Mouse (Mus musculus) forebrain, embryonic 11.5 days (tissue): ENCODE measurements around the gene Parp6. TPM values are rescaled to one million over a fixed set of nuclear protein-coding genes. Genes with fewer than 3 reads are reported as not detected.

Experiments used
- ATAC-seq: fragments of 200-750 bp; cut with Nextera tagmentation; replicated peaks from 2 replicates; pipeline ENCODE4 v1.8.0; 2017; ENCODE audit warnings: moderate TSS enrichment; ENCODE audit not compliant: low FRiP score
- DNase-seq: peaks from one replicate; pipeline ENCODE4 v3.0.0-alpha.2; 2017; ENCODE audit warnings: low spot score
- H3K27ac ChIP-seq: fragments of 300-500 bp; sonication (generic); 2 replicates; pipeline ENCODE4 v1.5.1; 2014; ENCODE audit warnings: low read depth, low read length
- H3K27me3 ChIP-seq: fragments of 300-500 bp; sonication (generic); 2 replicates; pipeline ENCODE4 v1.6.1; 2014; ENCODE audit warnings: mild to moderate bottlenecking, low read length, mixed read lengths; ENCODE audit not compliant: control insufficient read depth, insufficient read depth
- H3K36me3 ChIP-seq: fragments of 300-500 bp; sonication (generic); 2 replicates; pipeline ENCODE4 v1.6.1; 2014; ENCODE audit warnings: mild to moderate bottlenecking, low read length, moderate library complexity, mixed read lengths; ENCODE audit not compliant: control insufficient read depth, insufficient read depth
- H3K4me1 ChIP-seq: fragments of 300-500 bp; sonication (generic); replicated peaks from 2 replicates; pipeline ENCODE4 v1.6.1; 2014; ENCODE audit warnings: low read length, mixed read lengths; ENCODE audit not compliant: control insufficient read depth, insufficient read depth
- H3K4me2 ChIP-seq: fragments of 300-500 bp; sonication (generic); 2 replicates; pipeline ENCODE4 v1.6.1; 2014; ENCODE audit warnings: low read depth, mild to moderate bottlenecking, low read length, moderate library complexity, mixed read lengths; ENCODE audit not compliant: severe bottlenecking
- H3K4me3 ChIP-seq: fragments of 300-500 bp; sonication (generic); 2 replicates; pipeline ENCODE4 v1.5.1; 2014; ENCODE audit warnings: low read depth, low read length
- H3K9ac ChIP-seq: fragments of 300-500 bp; sonication (generic); 2 replicates; pipeline ENCODE4 v1.6.1; 2014; ENCODE audit warnings: low read length
- H3K9me3 ChIP-seq: fragments of 300-500 bp; sonication (generic); 2 replicates; pipeline ENCODE4 v1.6.1; 2016; ENCODE audit warnings: low read length, mixed read lengths; ENCODE audit not compliant: control insufficient read depth
- WGBS: fragments of 180-500 bp; shearing (Covaris S2); extraction: QIAGEN DNeasy Blood & Tissue Kit; methylation state at CpG from one replicate; pipeline ENCODE4 v1.1.7; 2014; 5-methylcytosine and 5-hydroxymethylcytosine counted together
- polyA plus RNA-seq: library from polyadenylated mRNA; unstranded; fragments of >200 nt; fragmentation: Nextera tagmentation; extraction: Ambion mirVana; gene quantifications from 2 replicates; pipeline ENCODE4 v1.2.1, GENCODE M21; 2014

Gene Parp6
- polyA plus RNA-seq, 1 experiment from 2014 or later: 77.3 TPM

GRCm38 (mm10) chr9:59659036-59660026 lies 42.2 kb downstream of the Parp6 start:
- peak; percentile 94 for DNase-seq
- Histone ChIP-seq H3K4me1 (peaks cover 22% of the 10 kb centered on the region; the same call in 1 of the 2 replicates), H3K9me3 (no peaks in the 10 kb centered on the region), H3K9ac (peak overlapping the region; percentile 97), H3K36me3 (peaks cover 6% of the 10 kb centered on the region), H3K27me3 (no peaks in the 10 kb centered on the region), H3K4me3 (peak overlapping the region; percentile 84), H3K4me2 (peak overlapping the region; percentile 53), H3K27ac (peak overlapping the region; percentile 20; the same call in 1 of the 2 replicates)
- peak; percentile 27; the same call in 1 of the 2 replicates for ATAC-seq
- WGBS: 22% methylated on average over 14 of the region's 14 CpGs

- Histone ChIP-seq H3K9ac (no peak overlapping the region), H3K27ac (no peak overlapping the region), H3K4me3 (peak overlapping the region; percentile 84)
Observed at GRCm38 (mm10) chr9:59660421-59660820, 43.3 kb downstream of the Parp6 start.

DNA sequence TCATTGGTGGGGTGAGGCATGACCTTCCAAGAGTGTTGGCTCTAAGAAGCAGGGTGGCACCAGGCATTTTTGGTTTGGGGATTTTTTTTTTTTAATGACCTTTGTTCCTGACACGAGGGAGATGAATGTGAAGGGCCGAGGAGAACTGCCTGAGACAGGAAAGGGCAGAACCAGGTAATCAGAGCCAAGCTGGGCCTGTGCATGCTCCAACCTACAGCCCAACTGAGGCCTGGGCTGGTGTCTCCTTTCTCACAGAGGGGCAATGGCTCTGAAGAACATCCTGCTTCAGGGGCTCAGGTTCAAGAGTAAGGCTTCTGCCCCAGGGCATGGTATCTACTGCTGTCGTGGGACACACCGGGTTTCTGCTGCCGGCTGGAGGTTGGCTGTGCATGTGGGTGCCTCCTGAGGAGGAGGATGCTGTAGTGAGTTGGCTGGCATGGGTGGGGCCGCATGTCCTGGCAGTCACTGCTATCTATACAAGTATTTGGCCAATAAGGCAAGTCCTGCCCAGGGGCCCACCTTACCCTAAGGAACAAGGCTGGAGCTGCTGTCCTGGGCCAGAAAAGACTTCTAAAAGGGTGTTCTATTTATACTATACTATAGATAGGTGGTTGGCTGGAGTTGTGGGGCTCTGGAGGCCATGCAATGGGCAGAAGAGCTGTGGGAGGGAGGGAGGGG lies 44.4 kb downstream of the Parp6 start:
- H3K9ac ChIP-seq: no peak overlapping the region
- ATAC-seq: no peak
- H3K4me2 ChIP-seq: 0 out of 2 replicates have a peak overlapping the region, but pooled peaks have one; percentile 15
- no peak overlapping the region for H3K27ac ChIP-seq
- no peak for DNase-seq
- no peaks in the 10 kb centered on the region for H3K9me3 ChIP-seq
- H3K27me3 ChIP-seq: no peaks in the 10 kb centered on the region
- H3K4me3 ChIP-seq: no peak overlapping the region
- 71% methylated on average over 6 of the region's 6 CpGs for WGBS
- H3K36me3 ChIP-seq: peaks cover 20% of the 10 kb centered on the region
- peaks cover 20% of the 10 kb centered on the region; the same call in 1 of the 2 replicates for H3K4me1 ChIP-seq

More at GRCm38 (mm10) chr9:59660421-59660820, 43.3 kb downstream of the Parp6 start:
- H3K36me3 ChIP-seq: peaks cover 14% of the 10 kb centered on the region
- peak overlapping the region; percentile 53 for H3K4me2 ChIP-seq
- DNase-seq (no peak), ATAC-seq (no peak)
- H3K27me3 ChIP-seq: no peaks in the 10 kb centered on the region
- WGBS: 62% methylated on average over 10 of the region's 10 CpGs
- H3K9me3 ChIP-seq: no peaks in the 10 kb centered on the region
- peaks cover 22% of the 10 kb centered on the region; the same call in 1 of the 2 replicates for H3K4me1 ChIP-seq

DNA sequence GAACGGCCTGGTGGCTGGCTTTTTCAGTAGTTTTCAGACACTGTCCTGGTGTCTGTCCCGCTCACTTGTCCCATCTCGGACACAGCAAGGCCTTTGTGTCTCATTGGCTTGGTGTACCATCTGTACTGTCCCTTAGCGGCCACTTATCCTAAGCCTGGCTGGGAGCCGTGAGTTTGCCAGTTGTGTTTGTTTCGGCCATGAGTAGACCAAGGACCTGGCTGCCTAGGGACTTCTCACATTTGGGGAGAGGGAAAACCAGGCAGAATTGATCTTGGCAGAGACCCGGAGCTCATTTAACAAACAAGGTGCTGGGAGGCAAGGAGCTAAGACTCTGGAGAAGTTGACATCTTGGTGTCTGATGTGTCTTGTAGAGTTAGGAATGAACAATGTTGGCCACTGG lies 46.1 kb downstream of the Parp6 start:
- WGBS: 85% methylated on average over 7 of the region's 7 CpGs
- H3K9ac ChIP-seq: no peak overlapping the region
- H3K4me2 ChIP-seq: no peak overlapping the region
- peaks cover 20% of the 10 kb centered on the region; the same call in 1 of the 2 replicates for H3K4me1 ChIP-seq
- H3K36me3 ChIP-seq: peaks cover 32% of the 10 kb centered on the region
- H3K27me3 ChIP-seq: no peaks in the 10 kb centered on the region
- DNase-seq (no peak), ATAC-seq (no peak)
- no peaks in the 10 kb centered on the region for H3K9me3 ChIP-seq
- no peak overlapping the region for H3K27ac ChIP-seq
- H3K4me3 ChIP-seq: no peak overlapping the region

GRCm38 (mm10) chr9:59663957-59664356 lies 46.9 kb downstream of the Parp6 start:
- H3K4me3 ChIP-seq: no peak overlapping the region
- H3K9ac ChIP-seq: no peak overlapping the region
- 55% methylated on average over 3 of the region's 3 CpGs for WGBS
- peaks cover 36% of the 10 kb centered on the region for H3K36me3 ChIP-seq
- H3K27ac ChIP-seq: no peak overlapping the region
- ATAC-seq: no peak
- no peaks in the 10 kb centered on the region for H3K27me3 ChIP-seq
- DNase-seq: no peak
- H3K4me1 ChIP-seq: peaks cover 18% of the 10 kb centered on the region; the same call in 1 of the 2 replicates
- no peaks in the 10 kb centered on the region for H3K9me3 ChIP-seq
- H3K4me2 ChIP-seq: no peak overlapping the region

DNA sequence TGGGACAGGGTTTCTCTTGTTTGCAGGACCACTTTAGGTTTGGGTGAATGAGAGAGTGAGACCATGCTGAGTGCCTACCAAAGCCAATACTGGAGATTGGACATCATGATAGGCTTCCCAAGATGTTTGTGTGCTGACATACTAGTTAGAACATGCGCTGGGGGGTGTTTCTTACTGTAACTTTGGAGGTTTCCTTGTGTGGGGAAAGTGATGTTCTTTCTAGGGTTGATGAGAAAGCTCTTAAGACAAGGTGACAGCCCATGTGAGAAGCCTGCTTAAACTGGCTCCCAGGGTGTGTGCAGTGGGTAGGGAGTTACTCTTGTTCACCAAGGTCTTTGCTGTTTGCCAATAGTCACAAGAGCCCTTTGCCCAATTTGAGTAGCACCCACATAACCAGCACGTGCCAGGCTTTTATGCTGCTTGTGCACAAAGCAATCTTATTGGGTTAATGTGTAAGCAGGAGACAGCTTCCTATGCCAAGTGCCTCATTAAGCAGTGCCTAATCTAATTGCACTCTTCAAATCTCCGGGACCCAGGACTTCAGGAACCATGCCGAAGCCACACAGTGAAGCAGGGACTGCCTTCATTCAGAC lies 47.7 kb downstream of the Parp6 start:
- 82% methylated on average over 4 of the region's 4 CpGs for WGBS
- Histone ChIP-seq H3K4me3 (no peak overlapping the region), H3K9me3 (no peaks in the 10 kb centered on the region)

DNA sequence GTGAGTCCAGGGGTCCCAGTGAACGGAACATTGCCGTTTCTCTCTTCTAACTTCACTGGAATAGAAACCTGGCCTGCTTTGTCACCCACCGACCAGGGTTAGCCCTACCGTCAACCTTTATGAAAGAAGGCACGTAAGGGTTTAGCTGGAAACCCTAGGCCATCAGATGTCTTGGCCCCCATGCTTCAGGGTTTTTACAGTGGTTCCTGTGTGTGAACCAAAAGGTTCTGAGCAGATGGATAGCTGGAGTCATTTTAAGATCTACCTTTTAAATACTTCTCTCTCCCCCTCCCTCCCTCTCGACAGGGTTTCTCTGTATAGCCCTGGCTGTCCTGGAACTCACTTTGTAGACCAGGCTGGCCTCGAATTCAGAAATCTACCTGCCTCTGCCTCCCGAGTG lies 48.9 kb downstream of the Parp6 start:
- Histone ChIP-seq H3K4me2 (no peak overlapping the region), H3K4me1 (peaks cover 12% of the 10 kb centered on the region; the same call in 1 of the 2 replicates), H3K9me3 (no peaks in the 10 kb centered on the region), H3K4me3 (no peak overlapping the region), H3K36me3 (peaks cover 46% of the 10 kb centered on the region), H3K9ac (no peak overlapping the region), H3K27me3 (no peaks in the 10 kb centered on the region), H3K27ac (no peak overlapping the region)
- DNase-seq (no peak), ATAC-seq (no peak)
- 81% methylated on average over 8 of the region's 8 CpGs for WGBS

More for the DNA sequence above, 47.7 kb downstream of the Parp6 start:
- ATAC-seq (no peak), DNase-seq (no peak)
- Histone ChIP-seq H3K36me3 (peaks cover 38% of the 10 kb centered on the region), H3K9ac (no peak overlapping the region), H3K4me2 (no peak overlapping the region), H3K4me1 (peaks cover 18% of the 10 kb centered on the region; the same call in 1 of the 2 replicates), H3K27ac (no peak overlapping the region), H3K27me3 (no peaks in the 10 kb centered on the region)

- H3K27me3 ChIP-seq: no peaks in the 10 kb centered on the region
- H3K36me3 ChIP-seq: peaks cover 47% of the 10 kb centered on the region
- no peak overlapping the region for H3K4me3 ChIP-seq
- H3K9me3 ChIP-seq: no peaks in the 10 kb centered on the region
- no peak for ATAC-seq
- H3K4me1 ChIP-seq: peaks cover 4% of the 10 kb centered on the region; the same call in 1 of the 2 replicates
- H3K27ac ChIP-seq: no peak overlapping the region
- H3K9ac ChIP-seq: no peak overlapping the region
- no peak overlapping the region for H3K4me2 ChIP-seq
- DNase-seq: no peak
- WGBS: 95% methylated on average over 1 of the region's 1 CpGs
Observed at GRCm38 (mm10) chr9:59666813-59667212, 49.7 kb downstream of the Parp6 start.
